8 mouse cellular contexts compared by ENCODE assay signal in genomic region chr17:29888981-29889980, GRCm38 (mm10).
DNase-seq lines count a peak whose midpoint lies in the region; ATAC-seq lines count a peak whose summit lies in the region.

No protein-coding gene starts in this region.

- H3K36me3 ChIP-seq in lung, embryonic 15.5 days, result no peaks in the 10 kb centered on the region
- no peaks in the 10 kb centered on the region for H3K36me3 ChIP-seq in forebrain, embryonic 14.5 days (ENCODE audit: control insufficient read depth, insufficient read depth, low read length)
- H3K36me3 ChIP-seq in midbrain, embryonic 13.5 days, result no peaks in the 10 kb centered on the region

- 1% methylated on average over 66 of the region's 67 CpGs for WGBS in lung, embryonic 15.5 days
- whole genome bisulfite sequencing in forebrain, embryonic 14.5 days, result under 1% methylated on average over 67 of the region's 67 CpGs
- WGBS in midbrain, embryonic 13.5 days, result under 1% methylated on average over 64 of the region's 67 CpGs

- peak overlapping the region; percentile 66 for H3K4me3 ChIP-seq in lung, embryonic 15.5 days
- peak overlapping the region; percentile 73 for H3K4me3 ChIP-seq in forebrain, embryonic 14.5 days (ENCODE audit: low read depth, low read length)
- peak overlapping the region; percentile 67 for H3K4me3 ChIP-seq in midbrain, embryonic 13.5 days (replicated peaks)

- no peaks in the 10 kb centered on the region for H3K9me3 ChIP-seq in lung, embryonic 15.5 days
- H3K9me3 ChIP-seq in forebrain, embryonic 14.5 days (replicated peaks; ENCODE audit: control insufficient read depth, low read length), result no peaks in the 10 kb centered on the region
- no peaks in the 10 kb centered on the region for H3K9me3 ChIP-seq in midbrain, embryonic 13.5 days

- peak overlapping the region; percentile 86 for H3K27ac ChIP-seq in lung, embryonic 15.5 days
- H3K27ac ChIP-seq in forebrain, embryonic 14.5 days (ENCODE audit: low read depth, low read length), result peak overlapping the region; percentile 92
- H3K27ac ChIP-seq in midbrain, embryonic 13.5 days, result peak overlapping the region; percentile 91

- H3K4me1 ChIP-seq in lung, embryonic 15.5 days, result peaks cover 31% of the 10 kb centered on the region
- H3K4me1 ChIP-seq in forebrain, embryonic 14.5 days (ENCODE audit: control insufficient read depth, insufficient read depth, low read length), result peaks cover 20% of the 10 kb centered on the region
- H3K4me1 ChIP-seq in midbrain, embryonic 13.5 days (replicated peaks), result peaks cover 50% of the 10 kb centered on the region

- intact Hi-C loops in heart, postnatal 36 days (cut with DNase I), result loop anchor here (5.0 kb wide), 3 partner anchors 213 to 568 kb away; no protein-coding TSS in a partner anchor

- H3K4me2 ChIP-seq in lung, embryonic 15.5 days, result peak overlapping the region; percentile 99
- peak overlapping the region; percentile 93 for H3K4me2 ChIP-seq in forebrain, embryonic 14.5 days (ENCODE audit: low read length)
- H3K4me2 ChIP-seq in midbrain, embryonic 13.5 days (replicated peaks), result peak overlapping the region; percentile 84

- H3K27me3 ChIP-seq in lung, embryonic 15.5 days, result peaks cover 72% of the 10 kb centered on the region
- H3K27me3 ChIP-seq in forebrain, embryonic 14.5 days (replicated peaks; ENCODE audit: control insufficient read depth, insufficient read depth, low read length), result peaks cover 12% of the 10 kb centered on the region; the same call in 1 of the 2 replicates
- H3K27me3 ChIP-seq in midbrain, embryonic 13.5 days, result peaks cover 25% of the 10 kb centered on the region

- no peak for ATAC-seq in lung, embryonic 15.5 days (ENCODE audit: borderline replicate concordance, extremely low read depth, low FRiP score, low TSS enrichment)
- peak; percentile 58 for ATAC-seq in forebrain, embryonic 14.5 days
- ATAC-seq in midbrain, embryonic 13.5 days, result peak; percentile 78

- no peak for DNase-seq in lung, postnatal 36 days
- peak; percentile 76 for DNase-seq in cerebellum, adult 11 months
- peak; percentile 84 for DNase-seq in forebrain, embryonic 14.5 days (ENCODE audit: low spot score)
- DNase-seq in heart, postnatal 36 days, result peak; percentile 28 to 49
- peak; percentile 39 for DNase-seq in left cerebral cortex, adult 8-10 months (ENCODE audit: low spot score in 2 of 2)
- DNase-seq in thymus, postnatal 4 days, result peak; percentile 42

- peak overlapping the region; percentile 67; the same call in 1 of the 2 replicates for H3K9ac ChIP-seq in lung, embryonic 15.5 days
- H3K9ac ChIP-seq in forebrain, embryonic 14.5 days (ENCODE audit: low read length), result peak overlapping the region; percentile 90
- peak overlapping the region; percentile 92 for H3K9ac ChIP-seq in midbrain, embryonic 13.5 days (replicated peaks)
